Mouse (Mus musculus): ENCODE data around the gene B4galt2.

DNA sequence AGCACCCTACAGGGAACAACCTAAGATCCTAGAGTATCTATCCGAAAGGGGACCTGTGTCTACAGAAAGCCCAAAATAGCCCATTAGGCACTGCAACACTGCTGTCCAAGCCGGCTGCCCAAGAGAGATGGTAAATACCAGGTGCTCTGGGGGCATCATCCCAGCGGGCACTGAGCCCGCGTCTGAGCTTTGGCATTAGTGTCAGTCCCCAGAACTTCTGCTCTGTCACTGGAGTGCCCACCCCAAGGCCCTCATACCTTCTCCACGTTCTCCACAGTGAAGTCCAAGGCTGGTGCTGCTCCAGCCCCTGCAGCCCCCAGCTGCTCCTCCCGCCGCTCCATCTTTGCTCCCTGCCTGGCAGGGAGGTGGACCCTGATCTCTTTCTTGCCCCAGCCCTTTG, 30.7 kb upstream of the B4galt2 start:
- TF ChIP-seq CTCF (IDR thresholded peaks at IDR 0.05; ENCODE audit: extremely low read depth, insufficient read depth, insufficient read length, insufficient replicate concordance) = no peak
- TF ChIP-seq POLR2A (IDR thresholded peaks at IDR 0.05; ENCODE audit: low read depth, low read length) = no peak
